Mouse (Mus musculus) CH12.LX (cell line): ENCODE measurements at regions not wholly inside any gene's neighbourhood (a gene's known extent, or its start where the extent isn't known, plus 50 kb on each side); places are given as distances from the start of the nearest gene placed in this dataset.

Experiments used
- CTCF ChIP-seq, 2 experiments: IDR thresholded peaks in 1 of 2; conservative IDR thresholded peaks in 1 of 2; 2 replicates each; pipeline ENCODE4 v1.5.1; 2011 to 2012; ENCODE audit warnings: low read depth in 2 of 2, low read length in 2 of 2, improper control_type of control experiment in 1 of 2, inconsistent platforms in 1 of 2, mild to moderate bottlenecking in 1 of 2, moderate library complexity in 1 of 2
- ELF1 ChIP-seq: IDR thresholded peaks from 2 replicates; pipeline ENCODE4 v1.6.1; 2014; ENCODE audit warnings: low read depth, mild to moderate bottlenecking, inconsistent platforms, low read length, improper control_type of control experiment
- GABPA ChIP-seq: IDR thresholded peaks from 2 replicates; pipeline ENCODE4 v1.6.1; 2012; ENCODE audit warnings: low read depth, low read length, improper control_type of control experiment, inconsistent platforms; ENCODE audit not compliant: insufficient replicate concordance
- JUND ChIP-seq: conservative IDR thresholded peaks from 2 replicates; pipeline ENCODE4 v1.6.1; 2011; ENCODE audit warnings: low read depth, low read length, improper control_type of control experiment
- MAZ ChIP-seq: IDR thresholded peaks from 2 replicates; pipeline ENCODE4 v1.6.1; 2012; ENCODE audit warnings: low read depth, mild to moderate bottlenecking, inconsistent platforms, low read length, improper control_type of control experiment, moderate library complexity
- MEF2A ChIP-seq: IDR thresholded peaks from 2 replicates; pipeline ENCODE4 v1.6.1; 2014; ENCODE audit warnings: low read depth, mild to moderate bottlenecking, inconsistent platforms, low read length, improper control_type of control experiment, borderline replicate concordance
- MXI1 ChIP-seq: IDR thresholded peaks from 2 replicates; pipeline ENCODE4 v1.6.1; 2011; ENCODE audit warnings: mild to moderate bottlenecking, low read depth, low read length, improper control_type of control experiment
- NRF1 ChIP-seq: IDR thresholded peaks from 2 replicates; pipeline ENCODE4 v1.6.1; 2014; ENCODE audit warnings: low read depth, mild to moderate bottlenecking, inconsistent platforms, low read length, improper control_type of control experiment, moderate library complexity
- POLR2A ChIP-seq: IDR thresholded peaks from 2 replicates; pipeline ENCODE4 v1.6.1; 2011; ENCODE audit warnings: low read depth, mild to moderate bottlenecking, improper control_type of control experiment, low read length
- POLR2AphosphoS2 ChIP-seq: IDR thresholded peaks from 2 replicates; pipeline ENCODE4 v1.6.1; 2011; ENCODE audit warnings: low read depth, low read length, improper control_type of control experiment
- RAD21 ChIP-seq: IDR thresholded peaks from 2 replicates; pipeline ENCODE4 v1.6.1; 2011; ENCODE audit warnings: low read depth, mild to moderate bottlenecking, low read length, improper control_type of control experiment, moderate library complexity
- ZC3H11A ChIP-seq: IDR thresholded peaks from 2 replicates; pipeline ENCODE4 v1.6.1; 2012; ENCODE audit warnings: low read depth, mild to moderate bottlenecking, inconsistent platforms, low read length, improper control_type of control experiment
- ZNF384 ChIP-seq: IDR thresholded peaks from 2 replicates; pipeline ENCODE4 v1.6.1; 2012; ENCODE audit warnings: low read depth, low read length, improper control_type of control experiment, inconsistent platforms

DNA sequence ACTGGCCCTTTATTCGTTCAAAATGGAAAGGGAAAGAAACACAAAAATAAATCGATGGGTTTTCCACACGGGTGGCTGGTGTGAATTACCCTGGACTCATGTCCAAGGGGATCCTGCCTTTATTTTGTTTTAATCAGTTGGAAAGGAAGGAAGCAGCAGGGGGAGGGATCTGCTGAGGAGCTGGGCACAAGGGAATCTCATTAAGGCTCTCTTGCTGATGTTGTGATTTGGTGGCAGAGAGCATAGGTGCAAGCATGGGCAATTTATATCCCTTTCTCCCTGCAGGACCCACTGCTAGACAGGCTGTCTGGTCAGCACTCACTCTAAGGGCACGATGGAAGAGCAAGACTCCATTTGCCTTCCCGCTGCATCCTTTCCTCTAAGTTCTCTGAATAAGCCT, 469.2 kb downstream of the Epha7 start:
- no peak for TF ChIP-seq MXI1
- no peak for TF ChIP-seq CTCF (conservative IDR thresholded peaks at IDR 0.05 in 1 of 2, IDR thresholded peaks at IDR 0.05 in 1 of 2; ENCODE audit: low read depth in 2 of 2, low read length in 2 of 2)
- no peak for TF ChIP-seq GABPA
- TF ChIP-seq POLR2A, result no peak
- TF ChIP-seq MAZ, result no peak
- TF ChIP-seq ZC3H11A, result no peak
- TF ChIP-seq RAD21, result no peak
- no peak for TF ChIP-seq NRF1
- TF ChIP-seq MEF2A, result no peak
- TF ChIP-seq ZNF384, result no peak
- TF ChIP-seq ELF1, result no peak
- no peak for TF ChIP-seq POLR2AphosphoS2
- TF ChIP-seq JUND, result no peak
